Comparison of ENCODE assay signal across 13 mouse cellular contexts in genomic region chr19:17566097-17566496, GRCm38 (mm10).
"Had no signal": no experiment of that assay in that cellular context is flagged by ENCODE, and none has a peak within 500 bp of the region (broad histone marks: within the 10 kb centered on the region; RNA-seq: fewer than 3 reads in every experiment).

No protein-coding gene starts in this region.

- DNase-seq: kidney, adult 8-10 months; kidney, postnatal 25 days; lung, adult 2 months; lung, postnatal 36 days; right cerebral cortex, adult 18-20 months; right cerebral cortex, postnatal 25 days; thymus, postnatal 36 days had no signal

- H3K4me1 ChIP-seq: limb, embryonic 10.5 days; liver, embryonic 15.5 days had no signal

- H3K27me3 ChIP-seq: liver, embryonic 15.5 days had no signal

- ATAC-seq: lung, postnatal 0 days; midbrain, embryonic 16.5 days had no signal

- H3K4me2 ChIP-seq: liver, embryonic 11.5 days; liver, embryonic 15.5 days had no signal

- H3K36me3 ChIP-seq: liver, embryonic 15.5 days had no signal

- H3K27ac ChIP-seq: left cerebral cortex, adult 2 months; limb, embryonic 10.5 days; liver, embryonic 15.5 days had no signal

- H3K9me3 ChIP-seq: limb, embryonic 10.5 days; liver, embryonic 15.5 days had no signal

- H3K4me3 ChIP-seq: left cerebral cortex, adult 2 months; limb, embryonic 10.5 days; liver, embryonic 15.5 days had no signal

- H3K9ac ChIP-seq: liver, embryonic 15.5 days had no signal
